Mouse (Mus musculus) kidney, adult 2 months (tissue): ENCODE data around the gene Plcb2. TPM values are rescaled to one million over a fixed set of nuclear protein-coding genes. Genes with fewer than 3 reads are reported as not detected.
A peak's percentile ranks its signal among the peaks of the same experiment; 100 is the strongest.

Experiments
- DNase-seq: peaks from one replicate; pipeline ENCODE4 v3.0.0; 2021
- H3K27ac ChIP-seq: fragments of 200-500 bp; 2 replicates; pipeline ENCODE4 v1.5.1; 2012; ENCODE audit warnings: low read depth, low read length, control low read depth, inconsistent platforms; ENCODE audit not compliant: insufficient read depth
- H3K27me3 ChIP-seq: fragments of 200-500 bp; replicated peaks from 2 replicates; pipeline ENCODE4 v1.6.1; 2012; ENCODE audit warnings: mild to moderate bottlenecking, moderate library complexity, low read length, inconsistent platforms; ENCODE audit not compliant: control insufficient read depth, insufficient read depth
- H3K36me3 ChIP-seq: fragments of 200-500 bp; 2 replicates; pipeline ENCODE4 v1.6.1; 2012; ENCODE audit warnings: mild to moderate bottlenecking, moderate library complexity, low read length, inconsistent platforms; ENCODE audit not compliant: control insufficient read depth, insufficient read depth
- H3K4me1 ChIP-seq: fragments of 200-500 bp; 2 replicates; pipeline ENCODE4 v1.6.1; 2011; ENCODE audit warnings: low read length; ENCODE audit not compliant: control insufficient read depth, insufficient read depth
- H3K4me3 ChIP-seq: fragments of 200-500 bp; 2 replicates; pipeline ENCODE4 v1.5.1; 2011; ENCODE audit warnings: mild to moderate bottlenecking, low read depth, low read length, control low read depth; ENCODE audit not compliant: insufficient read depth
- CTCF ChIP-seq: fragments of 200-500 bp; conservative IDR thresholded peaks from 2 replicates; pipeline ENCODE4 v1.5.1; 2011; ENCODE audit warnings: low read depth, mild to moderate bottlenecking, control low read depth, low read length, moderate library complexity, mixed read lengths; ENCODE audit not compliant: insufficient read depth, insufficient read length
- POLR2A ChIP-seq: fragments of 200-500 bp; IDR thresholded peaks from one replicate; pipeline ENCODE4 v1.6.1; 2011; ENCODE audit warnings: low read depth, low read length, control low read depth
- WGBS: fragments of 180-500 bp; shearing (Covaris S2); methylation state at CpG from one replicate; pipeline ENCODE4 v1.1.7; 2018; 5-methylcytosine and 5-hydroxymethylcytosine counted together
- polyA plus RNA-seq: library from polyadenylated mRNA; depleted of rRNA; stranded (reverse); fragments of >200 nt; gene quantifications from 2 replicates; pipeline ENCODE4 v1.2.3, GENCODE M21; 2012

Gene Plcb2
- polyA plus RNA-seq, 1 experiment, result 3.7 TPM

- no peaks in the 10 kb centered on the region for H3K36me3 ChIP-seq
- TF ChIP-seq POLR2A (no peak), CTCF (no peak)
Measured at GRCm38 (mm10) chr2:118671728-118672127, 56.5 kb downstream of the Plcb2 start.

GRCm38 (mm10) chr2:118669785-118670184 is 58.5 kb downstream of the Plcb2 start:
- no peak for TF ChIP-seq CTCF
- no peak for TF ChIP-seq POLR2A
- Histone ChIP-seq H3K36me3 (no peaks in the 10 kb centered on the region), H3K27ac (peak overlapping the region; percentile 98), H3K27me3 (no peaks in the 10 kb centered on the region), H3K4me3 (no peak overlapping the region), H3K4me1 (peaks cover 28% of the 10 kb centered on the region)
- 17% methylated on average over 2 of the region's 2 CpGs for WGBS
- peak; percentile 92 for DNase-seq

More at GRCm38 (mm10) chr2:118671728-118672127, 56.5 kb downstream of the Plcb2 start:
- Histone ChIP-seq H3K27ac (0 out of 2 replicates have a peak overlapping the region, but pooled peaks have one; percentile 7), H3K4me3 (no peak overlapping the region), H3K4me1 (peaks cover 28% of the 10 kb centered on the region), H3K27me3 (peaks cover under 1% of the 10 kb centered on the region)
- DNase-seq, result peak; percentile 72
- 44% methylated on average over 1 of the region's 1 CpGs for WGBS

- H3K36me3 ChIP-seq, result no peaks in the 10 kb centered on the region
- no peaks in the 10 kb centered on the region for H3K27me3 ChIP-seq
- peak; percentile 86 for DNase-seq
- WGBS, result 31% methylated on average over 6 of the region's 6 CpGs
- no peak overlapping the region for H3K4me3 ChIP-seq
- peak overlapping the region; percentile 98 for H3K27ac ChIP-seq
- TF ChIP-seq CTCF (no peak), POLR2A (no peak)
- H3K4me1 ChIP-seq, result peaks cover 28% of the 10 kb centered on the region
Measured at GRCm38 (mm10) chr2:118669245-118669644, 59.0 kb downstream of the Plcb2 start.

GRCm38 (mm10) chr2:118667181-118667580 is 61.1 kb downstream of the Plcb2 start:
- H3K27ac ChIP-seq, result peak overlapping the region; percentile 95
- no peak for TF ChIP-seq POLR2A
- TF ChIP-seq CTCF, result no peak
- no peaks in the 10 kb centered on the region for H3K27me3 ChIP-seq
- H3K4me3 ChIP-seq, result no peak overlapping the region
- H3K4me1 ChIP-seq, result peaks cover 28% of the 10 kb centered on the region
- H3K36me3 ChIP-seq, result no peaks in the 10 kb centered on the region
- 68% methylated on average over 5 of the region's 5 CpGs for WGBS
- DNase-seq, result no peak

GRCm38 (mm10) chr2:118665616-118666015 is 62.6 kb downstream of the Plcb2 start:
- H3K36me3 ChIP-seq, result no peaks in the 10 kb centered on the region
- no peaks in the 10 kb centered on the region for H3K27me3 ChIP-seq
- H3K4me3 ChIP-seq, result no peak overlapping the region
- WGBS, result 76% methylated on average over 4 of the region's 4 CpGs
- TF ChIP-seq CTCF, result no peak
- TF ChIP-seq POLR2A, result no peak
- peaks cover 17% of the 10 kb centered on the region for H3K4me1 ChIP-seq
- peak; percentile 60 for DNase-seq
- peak overlapping the region; percentile 95 for H3K27ac ChIP-seq

GRCm38 (mm10) chr2:118664975-118665516 is 63.2 kb downstream of the Plcb2 start:
- H3K27ac ChIP-seq, result peak overlapping the region; percentile 95
- WGBS, result 63% methylated on average over 3 of the region's 3 CpGs
- no peak for TF ChIP-seq POLR2A
- no peak for TF ChIP-seq CTCF
- H3K4me3 ChIP-seq, result no peak overlapping the region
- peak; percentile 64 for DNase-seq
- no peaks in the 10 kb centered on the region for H3K27me3 ChIP-seq
- H3K4me1 ChIP-seq, result peaks cover 12% of the 10 kb centered on the region; the same call in 1 of the 2 replicates
- H3K36me3 ChIP-seq, result no peaks in the 10 kb centered on the region

GRCm38 (mm10) chr2:118663804-118664766 is 64.2 kb downstream of the Plcb2 start:
- no peaks in the 10 kb centered on the region for H3K36me3 ChIP-seq
- 62% methylated on average over 19 of the region's 19 CpGs for WGBS
- peaks cover 7% of the 10 kb centered on the region; the same call in 1 of the 2 replicates for H3K4me1 ChIP-seq
- H3K4me3 ChIP-seq, result peak overlapping the region; percentile 44
- H3K27ac ChIP-seq, result peak overlapping the region; percentile 61
- H3K27me3 ChIP-seq, result no peaks in the 10 kb centered on the region
- peak; percentile 56 for DNase-seq
- TF ChIP-seq CTCF, result no peak
- no peak for TF ChIP-seq POLR2A
